Mouse (Mus musculus) MEL (cell line): ENCODE measurements around the gene Shank3. TPM values are rescaled to one million over a fixed set of nuclear protein-coding genes. Genes with fewer than 3 reads are reported as not detected.

ENCODE experiments used
- DNase-seq: peaks from one replicate; pipeline ENCODE4 v3.0.0; 2011; ENCODE audit warnings: low read depth, low spot score
- H3K27ac ChIP-seq: 2 replicates; pipeline ENCODE4 v1.5.1; 2012; ENCODE audit warnings: low read depth, mild to moderate bottlenecking, control low read depth, low read length, moderate library complexity; ENCODE audit not compliant: control insufficient read depth
- H3K27me3 ChIP-seq, 2 experiments: fragments of 150-350 bp in 1 of 2; sonication (generic) in 1 of 2; 2 replicates each; pipeline ENCODE4 v1.6.1; 2012; ENCODE audit warnings: low read length in 2 of 2, mild to moderate bottlenecking in 2 of 2, improper control_type of control experiment in 1 of 2, moderate library complexity in 1 of 2; ENCODE audit not compliant: insufficient read depth in 2 of 2, control insufficient read depth in 1 of 2
- H3K36me3 ChIP-seq, 2 experiments: 2 replicates each; pipeline ENCODE4 v1.6.1; 2012 to 2014; ENCODE audit warnings: low read length in 2 of 2, improper control_type of control experiment in 1 of 2, inconsistent platforms in 1 of 2, mild to moderate bottlenecking in 1 of 2; ENCODE audit not compliant: insufficient read depth in 2 of 2, control insufficient read depth in 1 of 2
- H3K4me1 ChIP-seq, 2 experiments: fragments of 150-350 bp in 1 of 2; sonication (generic) in 1 of 2; 2 replicates each; pipeline ENCODE4 v1.6.1; 2012; ENCODE audit warnings: low read length in 2 of 2, improper control_type of control experiment in 1 of 2, mild to moderate bottlenecking in 1 of 2; ENCODE audit not compliant: insufficient read depth in 2 of 2, control insufficient read depth in 1 of 2
- H3K4me3 ChIP-seq, 2 experiments: fragments of 150-350 bp in 1 of 2; sonication (generic) in 1 of 2; 2 replicates each; pipeline ENCODE4 v1.5.1; 2012; ENCODE audit warnings: low read depth in 2 of 2, low read length in 2 of 2, mild to moderate bottlenecking in 2 of 2, moderate library complexity in 2 of 2, control low read depth in 1 of 2, improper control_type of control experiment in 1 of 2; ENCODE audit not compliant: control insufficient read depth in 1 of 2, insufficient read depth in 1 of 2
- H3K79me2 ChIP-seq: 2 replicates; pipeline ENCODE4 v1.6.1; 2012; ENCODE audit warnings: mild to moderate bottlenecking, low read length, moderate library complexity; ENCODE audit not compliant: control insufficient read depth, poor library complexity, insufficient read depth
- H3K9ac ChIP-seq: 2 replicates; pipeline ENCODE4 v1.6.1; 2012; ENCODE audit warnings: low read depth, mild to moderate bottlenecking, control low read depth, low read length, moderate library complexity; ENCODE audit not compliant: control insufficient read depth, poor library complexity, severe bottlenecking
- H3K9me3 ChIP-seq: fragments of 150-350 bp; sonication (generic); replicated peaks from 2 replicates; pipeline ENCODE4 v1.6.1; 2012; ENCODE audit warnings: mild to moderate bottlenecking, low read length, improper control_type of control experiment, moderate library complexity; ENCODE audit not compliant: insufficient read depth
- BHLHE40 ChIP-seq: IDR thresholded peaks from 2 replicates; pipeline ENCODE4 v1.6.1; 2012; ENCODE audit warnings: low read depth, mild to moderate bottlenecking, inconsistent platforms, low read length, improper control_type of control experiment, borderline replicate concordance
- CTCF ChIP-seq, 3 experiments: IDR thresholded peaks in 2 of 3; conservative IDR thresholded peaks in 1 of 3; 2 replicates each; pipeline ENCODE4 v1.5.1; 2011 to 2012; ENCODE audit warnings: low read length in 3 of 3, low read depth in 2 of 3, mild to moderate bottlenecking in 2 of 3, improper control_type of control experiment in 1 of 3, inconsistent platforms in 1 of 3, mixed read lengths in 1 of 3, moderate library complexity in 1 of 3; ENCODE audit not compliant: control insufficient read depth in 1 of 3, insufficient read depth in 1 of 3, poor library complexity in 1 of 3, severe bottlenecking in 1 of 3
- ELF1 ChIP-seq: IDR thresholded peaks from 2 replicates; pipeline ENCODE4 v1.6.1; 2014; ENCODE audit warnings: low read depth, mild to moderate bottlenecking, inconsistent platforms, low read length, improper control_type of control experiment, moderate library complexity
- ETS1 ChIP-seq: IDR thresholded peaks from 2 replicates; pipeline ENCODE4 v1.6.1; 2012; ENCODE audit warnings: low read depth, mild to moderate bottlenecking, inconsistent platforms, low read length, improper control_type of control experiment, moderate library complexity
- GATA1 ChIP-seq: IDR thresholded peaks from 2 replicates; pipeline ENCODE4 v1.6.1; 2011; ENCODE audit warnings: low read depth, low read length, improper control_type of control experiment
- HCFC1 ChIP-seq: IDR thresholded peaks from 2 replicates; pipeline ENCODE4 v1.6.1; 2012; ENCODE audit warnings: low read depth, mild to moderate bottlenecking, inconsistent platforms, low read length, improper control_type of control experiment, moderate library complexity
- KAT2A ChIP-seq: conservative IDR thresholded peaks from 2 replicates; pipeline ENCODE4 v1.6.1; 2012; ENCODE audit warnings: low read depth, low read length, improper control_type of control experiment, inconsistent platforms
- MAFK ChIP-seq: IDR thresholded peaks from 2 replicates; pipeline ENCODE4 v1.6.1; 2011; ENCODE audit warnings: low read depth, mild to moderate bottlenecking, low read length, improper control_type of control experiment, borderline replicate concordance
- MAX ChIP-seq: IDR thresholded peaks from 2 replicates; pipeline ENCODE4 v1.6.1; 2011; ENCODE audit warnings: low read length, improper control_type of control experiment
- MXI1 ChIP-seq: IDR thresholded peaks from 2 replicates; pipeline ENCODE4 v1.6.1; 2011; ENCODE audit warnings: mild to moderate bottlenecking, low read depth, low read length, improper control_type of control experiment
- NELFE ChIP-seq: IDR thresholded peaks from 2 replicates; pipeline ENCODE4 v1.6.1; 2011; ENCODE audit warnings: low read depth, low read length, improper control_type of control experiment
- NRF1 ChIP-seq: IDR thresholded peaks from 2 replicates; pipeline ENCODE4 v1.6.1; 2014; ENCODE audit warnings: low read depth, mild to moderate bottlenecking, inconsistent platforms, low read length, improper control_type of control experiment, moderate library complexity; ENCODE audit not compliant: poor library complexity, insufficient read depth, severe bottlenecking
- POLR2A ChIP-seq, 2 experiments: IDR thresholded peaks; 2 replicates each; pipeline ENCODE4 v1.6.1; 2011 to 2012; ENCODE audit warnings: low read length in 2 of 2, mild to moderate bottlenecking in 2 of 2, control low read depth in 1 of 2, improper control_type of control experiment in 1 of 2, low read depth in 1 of 2, moderate library complexity in 1 of 2; ENCODE audit not compliant: control insufficient read depth in 1 of 2, insufficient read depth in 1 of 2, poor library complexity in 1 of 2
- POLR2AphosphoS2 ChIP-seq: IDR thresholded peaks from 2 replicates; pipeline ENCODE4 v1.6.1; 2011; ENCODE audit warnings: low read length, improper control_type of control experiment
- RAD21 ChIP-seq: IDR thresholded peaks from 2 replicates; pipeline ENCODE4 v1.6.1; 2011; ENCODE audit warnings: mild to moderate bottlenecking, low read depth, low read length, improper control_type of control experiment
- RCOR1 ChIP-seq: IDR thresholded peaks from 2 replicates; pipeline ENCODE4 v1.6.1; 2012; ENCODE audit warnings: low read depth, mild to moderate bottlenecking, inconsistent platforms, low read length, improper control_type of control experiment
- SMC3 ChIP-seq: IDR thresholded peaks from 2 replicates; pipeline ENCODE4 v1.6.1; 2011; ENCODE audit warnings: low read depth, low read length, improper control_type of control experiment
- TAL1 ChIP-seq: IDR thresholded peaks from 2 replicates; pipeline ENCODE4 v1.6.1; 2012; ENCODE audit warnings: mild to moderate bottlenecking, inconsistent platforms, low read length, moderate library complexity, mixed read lengths
- TBP ChIP-seq: IDR thresholded peaks from 2 replicates; pipeline ENCODE4 v1.8.0; 2011; ENCODE audit warnings: low read depth, low read length, improper control_type of control experiment
- TCF12 ChIP-seq: IDR thresholded peaks from 2 replicates; pipeline ENCODE4 v1.6.1; 2014; ENCODE audit warnings: low read depth, mild to moderate bottlenecking, inconsistent platforms, low read length, improper control_type of control experiment, moderate library complexity
- USF1 ChIP-seq: IDR thresholded peaks from 2 replicates; pipeline ENCODE4 v1.6.1; 2014; ENCODE audit warnings: low read depth, mild to moderate bottlenecking, inconsistent platforms, low read length, improper control_type of control experiment, moderate library complexity
- USF2 ChIP-seq, 2 experiments: IDR thresholded peaks; 2 replicates each; pipeline ENCODE4 v1.6.1; 2011 to 2012; ENCODE audit warnings: improper control_type of control experiment in 2 of 2, low read length in 2 of 2, borderline replicate concordance in 1 of 2, inconsistent platforms in 1 of 2, low read depth in 1 of 2, mild to moderate bottlenecking in 1 of 2; ENCODE audit not compliant: insufficient read depth in 1 of 2
- ZC3H11A ChIP-seq: IDR thresholded peaks from 2 replicates; pipeline ENCODE4 v1.6.1; 2012; ENCODE audit warnings: low read depth, mild to moderate bottlenecking, inconsistent platforms, low read length, improper control_type of control experiment
- ZMIZ1 ChIP-seq: IDR thresholded peaks from 2 replicates; pipeline ENCODE4 v1.6.1; 2012; ENCODE audit warnings: low read depth, mild to moderate bottlenecking, inconsistent platforms, low read length, improper control_type of control experiment, moderate library complexity
- polyA plus RNA-seq, 2 experiments: library from polyadenylated mRNA; stranded (reverse) in 1 of 2; unstranded in 1 of 2; fragments of >175 nt in 1 of 2; fragments of >200 nt in 1 of 2; gene quantifications; 2 replicates each; pipeline versions ENCODE4 v1.2.1 to v1.2.4; 2012; ENCODE audit warnings: low replicate concordance in 2 of 2, low read depth in 1 of 2; ENCODE audit not compliant: insufficient read length in 2 of 2, insufficient read depth in 1 of 2, missing spikeins in 1 of 2
- total RNA-seq: library from RNA; depleted of rRNA; stranded (reverse); fragments of 300-350 nt; gene quantifications from 2 replicates; pipeline ENCODE4 v1.2.3, GENCODE M21; 2012

Shank3 gene
- total and polyA plus RNA-seq, 3 experiments = 14.2 to 20.3 TPM; not detected in 1

DNA sequence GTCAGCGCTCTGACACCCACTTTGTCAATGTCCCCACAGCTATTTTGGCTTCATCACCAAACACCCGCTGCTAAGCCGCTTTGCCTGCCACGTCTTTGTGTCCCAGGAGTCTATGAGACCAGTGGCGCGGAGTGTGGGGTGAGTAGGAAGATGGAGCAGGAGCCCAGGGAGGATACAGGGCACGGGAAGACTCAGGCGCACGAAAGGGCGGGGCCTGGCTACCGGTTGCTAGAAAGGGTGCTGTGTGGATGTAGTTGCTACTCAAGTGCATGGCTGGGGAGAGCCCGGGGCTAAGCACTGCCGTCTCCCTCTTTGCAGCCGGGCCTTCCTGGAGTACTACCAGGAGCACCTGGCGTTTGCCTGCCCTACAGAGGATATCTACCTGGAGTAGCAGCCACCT lies 38.1 kb upstream of the Shank3 start:
- Histone ChIP-seq H3K27ac (no peak overlapping the region), H3K9ac (no peak overlapping the region), H3K36me3 (no peaks in the 10 kb centered on the region), H3K4me1 (no peaks in the 10 kb centered on the region), H3K4me3 (no peak overlapping the region), H3K9me3 (no peaks in the 10 kb centered on the region), H3K27me3 (peaks cover 0 to 2% of the 10 kb centered on the region in 2 experiments; a peak in 1 of 4 replicates), H3K79me2 (no peaks in the 10 kb centered on the region)
- TF ChIP-seq POLR2A (IDR thresholded peaks at IDR 0.05; ENCODE audit: control insufficient read depth in 1 of 2, insufficient read depth in 1 of 2, low read depth in 1 of 2, low read length in 2 of 2, poor library complexity in 1 of 2) (no peak), ETS1 (no peak), POLR2AphosphoS2 (no peak)
- DNase-seq = no peak

DNA sequence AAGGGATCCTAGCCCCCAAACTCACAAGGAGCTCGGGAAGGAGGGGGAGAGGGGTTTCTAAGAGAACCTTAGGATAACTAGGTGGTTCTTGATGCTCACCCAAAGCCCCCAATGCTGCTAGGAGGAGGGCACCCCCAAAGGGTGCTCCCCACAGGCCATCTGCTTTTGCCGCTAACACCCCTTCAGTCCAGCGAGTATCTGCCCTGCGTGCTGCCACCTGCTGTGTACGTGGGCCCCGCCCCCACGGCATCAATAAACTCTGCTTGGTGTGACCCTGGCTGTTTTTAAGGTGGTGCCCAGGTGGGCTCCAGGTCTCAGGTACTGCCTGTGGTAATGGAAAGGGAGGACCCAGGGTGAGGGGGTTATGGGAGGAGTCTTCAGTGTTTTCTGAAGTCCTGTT lies 37.2 kb upstream of the Shank3 start:
- no peak overlapping the region for H3K4me3 ChIP-seq
- no peak overlapping the region for H3K27ac ChIP-seq
- DNase-seq = no peak
- no peaks in the 10 kb centered on the region for H3K36me3 ChIP-seq
- no peaks in the 10 kb centered on the region for H3K79me2 ChIP-seq
- no peaks in the 10 kb centered on the region for H3K4me1 ChIP-seq
- H3K27me3 ChIP-seq = peaks cover 0 to 2% of the 10 kb centered on the region in 2 experiments; a peak in 2 of 4 replicates
- H3K9ac ChIP-seq = no peak overlapping the region
- H3K9me3 ChIP-seq = no peaks in the 10 kb centered on the region
- TF ChIP-seq MAX (no peak), TBP (no peak), BHLHE40 (no peak), MXI1 (no peak), NELFE (no peak), HCFC1 (no peak), POLR2A (IDR thresholded peaks at IDR 0.05; ENCODE audit: control insufficient read depth in 1 of 2, insufficient read depth in 1 of 2, low read depth in 1 of 2, low read length in 2 of 2, poor library complexity in 1 of 2) (no peak), TAL1 (no peak), RCOR1 (no peak), USF2 (IDR thresholded peaks at IDR 0.05; ENCODE audit: borderline replicate concordance in 1 of 2, insufficient read depth in 1 of 2, low read depth in 1 of 2, low read length in 2 of 2) (no peak), MAFK (no peak)
- TF ChIP-seq, all 39 proteins: peak for 0

DNA sequence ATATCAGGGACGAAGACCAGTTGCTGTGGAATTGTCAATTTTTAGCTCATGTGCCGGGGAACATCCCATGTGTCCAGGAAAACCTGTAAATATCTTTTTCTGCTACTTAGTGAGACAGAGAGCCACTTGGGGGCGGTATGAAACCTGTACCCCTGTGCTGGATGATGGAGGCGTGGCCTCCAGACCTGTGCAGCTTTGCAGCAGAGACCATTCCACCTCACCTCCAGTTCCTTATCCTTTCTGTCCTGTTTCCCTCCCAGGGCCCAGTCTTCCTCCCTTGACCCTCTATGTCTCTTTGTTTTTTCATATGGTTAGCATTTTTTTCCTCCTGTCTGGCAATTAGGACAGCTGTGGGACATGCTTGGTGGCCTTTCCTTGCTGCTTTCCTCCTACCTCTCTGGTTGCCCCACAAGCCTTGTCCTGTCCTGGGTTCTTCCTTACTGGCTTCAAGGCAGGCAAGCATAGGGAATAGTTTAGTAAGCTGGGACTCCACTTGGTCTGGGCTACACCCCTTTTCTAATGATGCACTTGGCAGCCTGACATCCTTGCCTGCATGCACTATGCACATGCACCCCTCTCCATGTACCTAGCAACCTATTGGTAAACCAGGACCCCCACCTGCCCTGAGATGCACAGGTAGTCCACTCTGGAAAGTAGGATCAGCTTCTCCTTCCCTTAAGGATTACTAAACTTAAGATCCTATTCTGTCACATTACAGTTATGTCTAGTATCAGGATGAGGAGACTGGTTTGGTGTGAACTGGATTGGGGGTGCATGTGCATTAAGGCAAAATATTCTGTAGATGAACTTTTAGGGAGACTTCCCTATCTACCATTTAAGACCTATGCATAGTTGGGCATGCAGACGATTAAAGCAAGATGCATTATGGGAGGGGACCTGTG lies 35.8 kb upstream of the Shank3 start:
- H3K36me3 ChIP-seq = no peaks in the 10 kb centered on the region
- H3K27me3 ChIP-seq = peaks cover 0 to 2% of the 10 kb centered on the region in 2 experiments; a peak in 2 of 4 replicates
- no peaks in the 10 kb centered on the region for H3K4me1 ChIP-seq
- H3K9ac ChIP-seq = no peak overlapping the region
- no peak overlapping the region for H3K4me3 ChIP-seq
- H3K27ac ChIP-seq = no peak overlapping the region
- peak; percentile 55 for DNase-seq
- H3K79me2 ChIP-seq = no peaks in the 10 kb centered on the region
- H3K9me3 ChIP-seq = no peaks in the 10 kb centered on the region
- TF ChIP-seq ELF1 (no peak), NELFE (no peak), GATA1 (no peak), ZC3H11A (0 out of 2 replicates have a peak, but pooled peaks have one; percentile 4), TCF12 (no peak), CTCF (IDR thresholded peaks at IDR 0.05 in 2 of 3, conservative IDR thresholded peaks at IDR 0.05 in 1 of 3; ENCODE audit: control insufficient read depth in 1 of 3, insufficient read depth in 1 of 3, low read depth in 2 of 3, low read length in 3 of 3, poor library complexity in 1 of 3, severe bottlenecking in 1 of 3) (peak; percentile 17 to 57 (median 48); a peak in 5 of 6 replicates), SMC3 (peak; percentile 43), TBP (peak; percentile 74), NRF1 (no peak), RAD21 (peak; percentile 41), KAT2A (no peak), ZMIZ1 (peak; percentile 95), POLR2AphosphoS2 (no peak), USF1 (no peak)
